Mouse (Mus musculus): ENCODE results near the gene 4930404H24Rik. TPM values are rescaled to one million over a fixed set of nuclear protein-coding genes. Genes with fewer than 3 reads are reported as not detected.

4930404H24Rik gene
- polyA plus RNA-seq, 1 experiment from 2014 or later, result not detected

DNA sequence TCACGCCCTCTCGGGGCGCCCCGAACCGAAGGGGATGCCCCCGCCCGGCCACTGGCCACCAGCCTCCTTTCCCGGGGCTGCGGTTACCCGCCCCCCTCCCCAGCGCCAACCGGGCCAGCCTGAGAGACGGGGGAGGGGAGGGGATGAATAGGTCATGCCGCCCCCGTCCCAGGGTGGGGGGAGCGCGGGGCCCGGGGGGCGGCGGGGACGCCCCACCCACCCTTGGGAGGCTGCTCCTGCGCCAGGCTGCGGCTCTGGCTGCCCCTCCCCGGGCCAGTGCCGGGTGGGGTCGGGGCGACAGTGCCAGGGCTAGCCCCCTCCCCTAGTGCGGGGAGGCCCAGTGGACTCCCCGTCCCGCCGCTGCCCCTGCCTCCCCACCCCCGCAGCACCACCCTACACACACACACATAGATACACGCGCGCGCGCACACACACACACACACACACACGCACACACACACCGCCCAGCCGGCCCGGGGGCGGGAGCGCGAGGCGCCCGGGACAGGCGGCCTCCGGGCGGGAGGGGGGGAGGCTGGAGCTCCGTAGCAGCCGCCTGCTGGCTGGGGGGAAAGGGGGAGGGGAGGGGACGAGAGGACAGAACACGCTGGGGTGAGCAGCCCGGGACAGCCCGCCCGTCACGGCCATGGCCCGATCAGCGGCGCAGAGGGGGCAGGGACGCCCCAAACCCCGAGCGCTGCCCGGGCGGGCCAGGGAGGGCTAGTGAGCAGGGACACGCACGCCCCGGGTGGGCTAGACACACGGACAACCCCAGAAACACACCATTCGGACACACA, 36.2 kb downstream of the 4930404H24Rik start:
- peak overlapping the region; percentile 100 for H3K4me2 ChIP-seq (ENCODE audit: low read depth, low read length, severe bottlenecking)
- H3K36me3 ChIP-seq (ENCODE audit: control insufficient read depth, insufficient read depth, low read length), result no peaks in the 10 kb centered on the region
- ATAC-seq (replicated peaks; ENCODE audit: low FRiP score), result peak; percentile 53
- WGBS, result under 1% methylated on average over 24 of the region's 70 CpGs
- peak overlapping the region; percentile 60 for H3K27ac ChIP-seq (ENCODE audit: low read depth, low read length)
- DNase-seq (ENCODE audit: low spot score), result peak; percentile 84
- no peaks in the 10 kb centered on the region for H3K9me3 ChIP-seq (ENCODE audit: control insufficient read depth, low read length)
- H3K4me3 ChIP-seq (ENCODE audit: low read depth, low read length), result peak overlapping the region; percentile 74
- H3K9ac ChIP-seq (ENCODE audit: low read length), result peak overlapping the region; percentile 75
- peaks cover 10% of the 10 kb centered on the region for H3K27me3 ChIP-seq (ENCODE audit: control insufficient read depth, insufficient read depth, low read length)
- H3K4me1 ChIP-seq (replicated peaks; ENCODE audit: control insufficient read depth, insufficient read depth, low read length), result peaks cover 14% of the 10 kb centered on the region

DNA sequence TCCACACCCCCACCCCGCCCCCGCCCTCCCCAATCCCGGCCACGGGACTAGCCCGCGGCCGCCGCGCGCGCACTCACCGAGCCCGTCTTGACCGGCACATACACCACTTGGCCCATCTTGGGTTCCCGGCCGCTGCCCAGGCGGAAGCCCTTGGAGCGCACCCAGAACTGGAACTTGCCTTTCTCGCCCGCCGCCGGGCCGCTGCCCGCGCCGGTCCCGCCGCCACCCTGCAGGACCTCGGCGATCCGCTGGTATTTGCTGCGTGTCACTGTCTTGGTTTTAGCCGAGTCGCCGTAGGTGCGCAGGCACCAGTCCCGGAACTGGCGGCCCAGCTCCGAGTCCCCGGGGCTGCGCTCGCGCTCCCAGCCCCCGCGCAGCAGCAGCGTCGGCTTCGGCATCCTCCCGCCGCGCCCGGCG, 36.8 kb downstream of the 4930404H24Rik start:
- peak overlapping the region; percentile 75 for H3K9ac ChIP-seq (ENCODE audit: low read length)
- peak overlapping the region; percentile 100 for H3K4me2 ChIP-seq (ENCODE audit: low read depth, low read length, severe bottlenecking)
- ATAC-seq (replicated peaks; ENCODE audit: low FRiP score), result peak; percentile 13; the same call in 1 of the 2 replicates
- H3K4me1 ChIP-seq (replicated peaks; ENCODE audit: control insufficient read depth, insufficient read depth, low read length), result peaks cover 14% of the 10 kb centered on the region
- no peaks in the 10 kb centered on the region for H3K36me3 ChIP-seq (ENCODE audit: control insufficient read depth, insufficient read depth, low read length)
- no peaks in the 10 kb centered on the region for H3K9me3 ChIP-seq (ENCODE audit: control insufficient read depth, low read length)
- 1% methylated on average over 49 of the region's 53 CpGs for WGBS
- peak overlapping the region; percentile 60 for H3K27ac ChIP-seq (ENCODE audit: low read depth, low read length)
- H3K27me3 ChIP-seq (ENCODE audit: control insufficient read depth, insufficient read depth, low read length), result peaks cover 10% of the 10 kb centered on the region
- H3K4me3 ChIP-seq (ENCODE audit: low read depth, low read length), result peak overlapping the region; percentile 74
- peak; percentile 81 for DNase-seq (ENCODE audit: low spot score)

DNA sequence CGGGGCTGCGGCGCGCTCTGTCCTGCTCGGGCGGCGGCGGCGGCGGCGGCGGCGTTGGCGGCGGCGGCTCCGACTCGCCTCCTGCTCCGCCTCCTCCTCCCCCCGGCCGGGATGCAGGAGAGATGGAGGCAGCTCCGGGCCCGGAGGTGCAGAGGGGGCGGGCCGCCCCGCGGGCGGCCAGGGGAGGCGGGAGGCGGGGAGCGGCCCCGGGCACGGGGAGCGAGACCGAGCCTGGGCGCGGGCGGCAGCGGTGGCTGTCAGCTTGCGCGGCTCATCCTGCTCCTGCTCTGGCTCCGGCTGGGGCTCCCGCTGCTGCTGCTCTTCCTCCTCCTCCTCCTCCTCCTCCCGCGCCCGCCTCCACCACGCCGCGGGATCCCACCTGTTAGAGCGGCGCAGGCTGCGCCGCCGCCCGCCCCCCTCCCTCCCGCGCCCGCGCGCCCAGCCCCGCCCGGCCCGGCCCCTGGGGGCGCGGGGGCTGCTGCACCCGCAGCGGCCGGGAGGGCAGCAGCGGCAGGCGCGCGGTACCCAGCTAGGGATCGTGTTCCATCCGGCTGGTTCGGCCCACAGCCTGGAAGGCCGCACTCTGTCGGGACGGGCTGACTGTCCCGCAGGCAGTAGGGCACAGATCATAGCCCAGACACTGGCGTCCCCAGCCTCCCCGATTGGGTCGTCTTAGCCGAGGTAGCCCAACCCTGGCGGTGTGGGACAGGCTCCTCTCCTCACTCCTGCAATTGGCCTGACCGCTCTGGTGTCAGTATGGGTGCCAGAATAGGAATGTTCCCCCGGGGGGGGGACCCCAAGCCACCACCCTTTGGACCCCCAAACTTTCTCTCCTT, 37.6 kb downstream of the 4930404H24Rik start, which contains the start of gene Nol4l:
Gene Nol4l (minus strand): TSS at position 41 of the 836 bp plus-strand sequence.
- H3K4me1 ChIP-seq (replicated peaks; ENCODE audit: control insufficient read depth, insufficient read depth, low read length), result peaks cover 12% of the 10 kb centered on the region
- H3K9me3 ChIP-seq (ENCODE audit: control insufficient read depth, low read length), result no peaks in the 10 kb centered on the region
- ATAC-seq (replicated peaks; ENCODE audit: low FRiP score), result peak; percentile 28; the same call in 1 of the 2 replicates
- peak within 1 kb of the TSS; percentile 75 for H3K9ac ChIP-seq (ENCODE audit: low read length)
- peak within 1 kb of the TSS; percentile 60 for H3K27ac ChIP-seq (ENCODE audit: low read depth, low read length)
- DNase-seq (ENCODE audit: low spot score), result peak; percentile 80
- 1% methylated on average over 33 of the region's 86 CpGs for WGBS
- H3K27me3 ChIP-seq (ENCODE audit: control insufficient read depth, insufficient read depth, low read length), result peaks cover 10% of the 10 kb centered on the region
- H3K4me3 ChIP-seq (ENCODE audit: low read depth, low read length), result peak within 1 kb of the TSS; percentile 74
- H3K36me3 ChIP-seq (ENCODE audit: control insufficient read depth, insufficient read depth, low read length), result no peaks in the 10 kb centered on the region
- H3K4me2 ChIP-seq (ENCODE audit: low read depth, low read length, severe bottlenecking), result peak within 1 kb of the TSS; percentile 100

DNA sequence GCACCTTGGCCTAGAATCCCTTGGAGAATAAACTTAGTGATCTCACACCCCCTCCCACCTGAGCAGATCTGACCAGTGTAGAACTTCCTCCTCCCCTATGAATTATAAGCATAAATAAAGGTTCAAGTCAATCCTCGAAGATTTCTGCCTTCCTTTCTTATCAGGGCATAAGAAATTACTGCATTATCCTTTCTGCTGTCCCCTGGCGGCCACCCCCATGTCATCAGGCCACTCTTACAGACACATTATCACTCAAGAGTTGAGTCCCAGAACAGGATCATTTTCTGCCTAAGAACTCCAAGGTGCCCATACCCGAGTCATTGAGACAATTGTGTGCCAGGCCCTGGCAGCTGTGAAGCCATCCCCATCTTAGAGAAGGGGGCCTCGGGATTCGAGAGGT, 38.4 kb downstream of the 4930404H24Rik start:
- no peak overlapping the region for H3K9ac ChIP-seq (ENCODE audit: low read length)
- peaks cover 10% of the 10 kb centered on the region for H3K27me3 ChIP-seq (ENCODE audit: control insufficient read depth, insufficient read depth, low read length)
- peaks cover 9% of the 10 kb centered on the region for H3K4me1 ChIP-seq (replicated peaks; ENCODE audit: control insufficient read depth, insufficient read depth, low read length)
- ATAC-seq (replicated peaks; ENCODE audit: low FRiP score) (no peak), DNase-seq (ENCODE audit: low spot score) (no peak)
- WGBS, result 52% methylated on average over 5 of the region's 5 CpGs
- H3K4me2 ChIP-seq (ENCODE audit: low read depth, low read length, severe bottlenecking), result no peak overlapping the region
- H3K36me3 ChIP-seq (ENCODE audit: control insufficient read depth, insufficient read depth, low read length), result no peaks in the 10 kb centered on the region
- no peak overlapping the region for H3K27ac ChIP-seq (ENCODE audit: low read depth, low read length)
- H3K4me3 ChIP-seq (ENCODE audit: low read depth, low read length), result no peak overlapping the region
- no peaks in the 10 kb centered on the region for H3K9me3 ChIP-seq (ENCODE audit: control insufficient read depth, low read length)

DNA sequence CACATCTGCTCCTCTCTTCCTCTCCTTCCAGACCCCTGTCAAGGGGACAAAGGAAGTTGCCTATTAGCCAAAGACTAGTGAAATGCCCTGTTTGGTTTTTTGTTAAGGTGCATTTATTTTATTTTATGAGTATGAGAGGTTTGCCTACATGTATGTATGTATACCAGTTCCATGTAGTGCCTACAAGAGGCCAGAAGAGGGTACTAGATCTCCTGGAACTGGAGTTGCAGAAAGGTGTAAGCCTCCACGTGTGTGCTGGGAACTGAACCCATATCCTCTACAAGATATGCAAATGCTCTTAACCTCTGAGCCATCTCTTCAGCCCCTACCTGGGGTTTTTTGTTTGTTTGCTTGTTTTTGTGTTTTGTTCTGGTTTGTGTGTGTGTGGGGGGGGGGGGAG, 41.4 kb downstream of the 4930404H24Rik start:
- Histone ChIP-seq H3K4me3 (ENCODE audit: low read depth, low read length) (no peak overlapping the region), H3K36me3 (ENCODE audit: control insufficient read depth, insufficient read depth, low read length) (no peaks in the 10 kb centered on the region), H3K27ac (ENCODE audit: low read depth, low read length) (no peak overlapping the region), H3K27me3 (ENCODE audit: control insufficient read depth, insufficient read depth, low read length) (peaks cover 10% of the 10 kb centered on the region), H3K4me1 (replicated peaks; ENCODE audit: control insufficient read depth, insufficient read depth, low read length) (peaks cover 4% of the 10 kb centered on the region), H3K4me2 (ENCODE audit: low read depth, low read length, severe bottlenecking) (no peak overlapping the region), H3K9me3 (ENCODE audit: control insufficient read depth, low read length) (no peaks in the 10 kb centered on the region), H3K9ac (ENCODE audit: low read length) (no peak overlapping the region)
- DNase-seq (ENCODE audit: low spot score) (no peak), ATAC-seq (replicated peaks; ENCODE audit: low FRiP score) (no peak)
- 71% methylated on average over 1 of the region's 1 CpGs for WGBS

DNA sequence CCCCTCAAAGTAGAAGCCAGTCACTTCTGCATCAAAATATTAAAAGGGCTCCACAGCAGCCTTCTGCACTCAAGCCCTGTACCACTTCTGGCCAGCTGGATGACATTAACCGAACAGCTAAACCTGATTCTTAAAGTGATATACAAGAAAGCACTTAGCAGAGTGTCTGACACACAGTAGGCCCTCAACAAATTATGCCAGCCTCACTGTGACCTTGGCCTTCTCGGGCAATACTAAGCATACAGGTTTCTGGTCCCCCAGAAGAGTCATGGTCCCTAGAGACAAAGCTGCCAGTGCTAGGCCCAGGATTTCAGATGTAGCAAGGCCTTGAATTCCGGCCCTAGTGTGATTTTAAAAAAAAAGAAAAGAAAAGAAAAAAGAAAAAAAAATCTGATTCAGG, 46.3 kb downstream of the 4930404H24Rik start:
- DNase-seq (ENCODE audit: low spot score), result no peak
- Histone ChIP-seq H3K4me2 (ENCODE audit: low read depth, low read length, severe bottlenecking) (no peak overlapping the region), H3K9ac (ENCODE audit: low read length) (no peak overlapping the region), H3K36me3 (ENCODE audit: control insufficient read depth, insufficient read depth, low read length) (no peaks in the 10 kb centered on the region), H3K9me3 (ENCODE audit: control insufficient read depth, low read length) (no peaks in the 10 kb centered on the region), H3K27me3 (ENCODE audit: control insufficient read depth, insufficient read depth, low read length) (no peaks in the 10 kb centered on the region), H3K4me3 (ENCODE audit: low read depth, low read length) (no peak overlapping the region), H3K27ac (ENCODE audit: low read depth, low read length) (no peak overlapping the region), H3K4me1 (replicated peaks; ENCODE audit: control insufficient read depth, insufficient read depth, low read length) (no peaks in the 10 kb centered on the region)
- WGBS, result 88% methylated on average over 3 of the region's 3 CpGs
- no peak for ATAC-seq (replicated peaks; ENCODE audit: low FRiP score)

DNA sequence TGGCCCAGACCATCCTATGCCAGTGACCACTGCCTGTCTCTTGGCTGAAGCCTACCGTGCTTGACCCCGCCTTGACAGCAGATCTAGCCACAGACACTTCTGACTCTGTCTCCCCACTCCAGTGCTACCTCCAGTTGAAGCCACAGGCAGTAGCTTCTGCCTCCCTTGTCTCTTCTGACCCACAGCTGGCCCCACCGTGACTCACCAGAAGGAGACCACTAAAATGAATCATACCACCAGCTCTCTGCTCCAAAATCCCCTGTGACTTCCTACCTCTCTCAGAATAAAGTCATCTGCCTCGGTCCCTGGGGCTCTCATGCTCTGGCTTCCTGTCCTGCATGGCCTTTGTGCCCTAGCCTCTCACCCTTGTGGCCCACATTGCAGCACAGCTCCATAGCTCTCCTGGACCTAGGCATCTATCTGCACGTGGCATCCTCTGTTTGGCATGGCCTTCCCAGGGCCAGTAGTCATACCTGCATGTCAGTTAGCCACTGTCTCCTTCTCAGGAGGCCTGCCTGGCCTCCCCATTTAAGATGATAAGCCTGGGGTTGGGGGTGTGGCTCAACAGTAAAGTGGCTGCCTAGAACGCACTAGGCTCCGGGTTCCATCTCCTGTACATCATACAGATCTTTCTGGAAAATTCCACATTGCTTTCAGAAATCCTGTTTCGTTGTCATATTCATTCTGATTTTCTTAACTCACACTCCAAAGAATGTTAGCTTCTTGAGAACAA, 50.5 kb downstream of the 4930404H24Rik start:
- Histone ChIP-seq H3K9ac (ENCODE audit: low read length) (no peak overlapping the region), H3K27ac (ENCODE audit: low read depth, low read length) (no peak overlapping the region), H3K4me3 (ENCODE audit: low read depth, low read length) (no peak overlapping the region), H3K27me3 (ENCODE audit: control insufficient read depth, insufficient read depth, low read length) (no peaks in the 10 kb centered on the region), H3K36me3 (ENCODE audit: control insufficient read depth, insufficient read depth, low read length) (no peaks in the 10 kb centered on the region), H3K4me1 (replicated peaks; ENCODE audit: control insufficient read depth, insufficient read depth, low read length) (no peaks in the 10 kb centered on the region; the same call in 1 of the 2 replicates), H3K9me3 (ENCODE audit: control insufficient read depth, low read length) (no peaks in the 10 kb centered on the region), H3K4me2 (ENCODE audit: low read depth, low read length, severe bottlenecking) (no peak overlapping the region)
- DNase-seq (ENCODE audit: low spot score), result no peak
- ATAC-seq (replicated peaks; ENCODE audit: low FRiP score), result no peak
- WGBS, result 87% methylated on average over 8 of the region's 8 CpGs
